Mouse (Mus musculus): Measurements from ENCODE around the gene Akr1b8. TPM values are rescaled to one million over a fixed set of nuclear protein-coding genes. Genes with fewer than 3 reads are reported as not detected.
"Not testable (repeated sequence)": the region's sequence is repeated elsewhere in the genome, so short reads cannot be mapped to it uniquely, and the experiment has no call there.

The Akr1b8 gene
- total RNA-seq, 2 experiments from 2014 or later, result 0.28 to 1.2 TPM

DNA sequence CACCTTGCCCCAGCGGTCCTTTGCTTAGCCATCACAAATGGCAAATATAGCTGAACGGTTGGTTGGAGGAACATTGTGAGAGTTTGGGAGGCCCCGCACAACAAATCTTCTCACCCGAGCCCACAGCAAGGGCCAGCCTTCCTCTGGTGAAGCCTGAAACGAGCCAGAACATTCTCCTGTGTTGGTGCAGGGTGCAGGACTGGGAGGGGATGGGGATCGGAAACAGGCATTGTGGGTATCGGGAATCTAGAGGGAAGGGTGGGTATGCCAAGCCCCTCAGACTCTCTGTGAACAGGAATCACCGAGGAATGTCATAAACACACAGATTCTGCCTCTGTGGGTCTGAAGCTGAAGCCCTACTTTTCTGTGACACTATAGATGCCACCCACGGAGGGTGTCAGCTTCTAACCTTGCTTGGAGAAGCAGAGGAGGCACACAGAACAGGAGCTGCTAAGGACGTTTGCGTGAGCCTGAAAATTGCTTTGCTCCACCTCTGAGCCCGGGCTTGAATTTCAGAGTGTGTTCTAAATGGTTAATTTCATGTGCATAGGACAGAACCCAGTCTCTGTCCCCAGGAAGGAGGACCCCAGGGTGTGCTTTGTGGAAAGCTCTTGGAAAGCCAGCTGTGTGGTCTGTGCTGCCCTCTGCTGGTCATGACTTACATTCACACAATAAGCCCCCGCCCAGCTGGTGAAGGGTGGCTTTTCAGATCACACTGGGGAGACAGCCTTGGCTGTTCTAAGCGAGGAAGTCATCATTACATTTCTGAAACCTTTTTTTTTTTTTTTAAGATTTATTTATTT lies 7.6 kb upstream of the Akr1b8 start:
- intact Hi-C loops (cut with DNase I), result no loop called here
- DNase-seq, result peak; percentile 82

DNA sequence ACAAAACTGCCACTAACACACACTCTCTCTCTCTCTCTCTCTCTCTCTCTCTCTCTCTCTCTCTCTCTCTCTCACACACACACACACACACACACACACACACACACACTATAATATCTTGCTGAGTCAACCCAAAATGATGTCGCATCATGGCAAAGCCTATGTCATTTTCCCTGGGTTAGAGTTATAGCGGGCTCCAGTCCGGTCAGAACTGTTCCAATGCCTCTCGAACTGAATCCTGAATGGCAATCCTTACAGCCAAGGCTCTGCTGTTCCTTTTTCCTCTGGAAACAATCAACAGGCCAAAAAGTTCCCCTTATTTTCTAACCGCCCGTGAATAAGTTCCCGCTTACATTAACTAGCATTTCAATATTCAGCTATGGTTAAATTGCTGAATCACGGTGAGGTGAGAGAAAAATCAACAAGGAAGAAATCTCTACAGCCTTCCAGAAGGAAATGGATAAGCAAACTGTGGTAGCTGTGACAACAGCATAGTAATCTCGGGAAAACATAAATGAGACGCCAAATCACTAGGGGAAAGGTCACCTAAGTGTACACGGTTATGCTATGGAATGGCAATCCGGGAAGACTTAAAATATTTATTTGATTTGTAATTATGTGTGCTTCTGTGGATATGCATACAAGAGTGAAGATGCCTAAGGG lies 3.8 kb upstream of the Akr1b8 start:
- no peak for DNase-seq
- intact Hi-C loops (cut with DNase I), result no loop called here

DNA sequence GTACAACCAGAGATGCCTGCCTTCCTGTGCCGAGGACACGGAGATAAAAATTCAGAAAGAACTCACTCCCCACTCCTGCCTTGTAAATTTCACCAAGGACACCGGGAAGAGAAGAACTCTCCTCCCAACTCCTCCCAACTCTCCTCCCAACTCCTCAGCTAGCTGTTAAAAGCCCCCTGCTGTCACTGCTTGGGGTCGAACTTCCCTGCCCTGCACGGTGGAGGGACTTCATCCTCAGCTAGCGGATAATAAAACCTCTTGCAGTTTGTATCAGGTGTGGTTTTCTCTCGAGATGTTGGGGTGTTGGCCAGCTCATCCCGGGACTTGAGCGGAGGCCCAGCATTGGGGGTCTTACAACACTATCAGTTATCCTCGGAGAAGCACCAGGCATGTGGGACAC lies 2.4 kb upstream of the Akr1b8 start:
- intact Hi-C loops (cut with DNase I); DNase-seq: not testable (repeated sequence)

GRCm38 (mm10) chr6:34352401-34352800 lies 1.5 kb upstream of the Akr1b8 start:
- intact Hi-C loops (cut with DNase I), result no loop called here
- no peak for DNase-seq

DNA sequence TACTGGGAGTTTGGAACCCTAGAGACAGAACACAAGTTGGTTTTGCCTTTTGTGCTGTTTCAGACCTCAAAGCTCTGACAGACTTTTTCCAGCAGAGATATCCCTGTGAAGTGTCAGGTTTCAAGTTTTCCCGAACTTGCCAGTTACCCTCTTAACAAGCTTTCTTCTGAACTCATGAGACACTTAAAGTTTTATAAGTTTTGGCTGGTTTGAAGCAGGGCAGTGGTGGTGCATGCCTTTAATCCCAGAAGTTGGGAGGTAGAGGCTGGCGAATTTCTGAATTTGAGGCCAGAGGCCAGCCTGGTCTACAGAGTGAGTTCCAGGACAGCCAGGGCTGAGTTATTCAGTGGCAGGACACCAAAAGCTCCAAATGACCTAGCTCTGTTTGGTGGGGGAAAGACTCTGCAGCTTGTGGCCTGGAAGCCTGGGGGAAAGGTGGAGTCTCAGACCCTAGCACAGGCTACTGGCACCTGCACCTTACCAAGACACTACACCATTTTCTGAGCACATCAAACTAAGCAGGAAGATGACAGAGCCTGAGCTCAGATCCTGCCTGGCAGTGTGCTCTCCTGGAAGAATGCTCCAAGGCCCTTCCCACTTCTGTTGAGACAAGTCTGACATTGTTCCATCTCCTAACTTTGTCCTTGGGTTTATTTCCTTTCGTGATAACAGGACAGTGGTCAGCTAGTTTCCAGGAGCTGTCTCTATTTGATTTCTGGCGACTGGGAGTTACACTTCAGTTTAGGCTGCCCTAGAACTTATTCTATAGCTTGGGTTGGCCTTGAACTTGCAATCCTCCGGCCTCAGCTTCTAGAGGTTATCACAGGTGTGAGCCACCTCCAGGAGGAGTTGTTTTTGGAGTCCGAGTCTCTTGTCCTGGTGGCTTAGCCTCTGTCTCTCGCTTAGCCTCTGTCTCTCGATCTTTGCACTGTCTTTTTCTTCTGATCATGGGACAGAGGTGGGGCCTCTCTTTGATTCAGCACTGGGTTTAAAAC lies 732 bp downstream of the Akr1b8 start:
- intact Hi-C loops (cut with DNase I), result no loop called here
- DNase-seq, result no peak

GRCm38 (mm10) chr6:34355349-34355747 lies 1.4 kb downstream of the Akr1b8 start:
- DNase-seq, result no peak
- intact Hi-C loops (cut with DNase I), result no loop called here

- intact Hi-C loops (cut with DNase I), result no loop called here
These were observed 1.9 kb downstream of the Akr1b8 start for GRCm38 (mm10) chr6:34355841-34356240.

DNA sequence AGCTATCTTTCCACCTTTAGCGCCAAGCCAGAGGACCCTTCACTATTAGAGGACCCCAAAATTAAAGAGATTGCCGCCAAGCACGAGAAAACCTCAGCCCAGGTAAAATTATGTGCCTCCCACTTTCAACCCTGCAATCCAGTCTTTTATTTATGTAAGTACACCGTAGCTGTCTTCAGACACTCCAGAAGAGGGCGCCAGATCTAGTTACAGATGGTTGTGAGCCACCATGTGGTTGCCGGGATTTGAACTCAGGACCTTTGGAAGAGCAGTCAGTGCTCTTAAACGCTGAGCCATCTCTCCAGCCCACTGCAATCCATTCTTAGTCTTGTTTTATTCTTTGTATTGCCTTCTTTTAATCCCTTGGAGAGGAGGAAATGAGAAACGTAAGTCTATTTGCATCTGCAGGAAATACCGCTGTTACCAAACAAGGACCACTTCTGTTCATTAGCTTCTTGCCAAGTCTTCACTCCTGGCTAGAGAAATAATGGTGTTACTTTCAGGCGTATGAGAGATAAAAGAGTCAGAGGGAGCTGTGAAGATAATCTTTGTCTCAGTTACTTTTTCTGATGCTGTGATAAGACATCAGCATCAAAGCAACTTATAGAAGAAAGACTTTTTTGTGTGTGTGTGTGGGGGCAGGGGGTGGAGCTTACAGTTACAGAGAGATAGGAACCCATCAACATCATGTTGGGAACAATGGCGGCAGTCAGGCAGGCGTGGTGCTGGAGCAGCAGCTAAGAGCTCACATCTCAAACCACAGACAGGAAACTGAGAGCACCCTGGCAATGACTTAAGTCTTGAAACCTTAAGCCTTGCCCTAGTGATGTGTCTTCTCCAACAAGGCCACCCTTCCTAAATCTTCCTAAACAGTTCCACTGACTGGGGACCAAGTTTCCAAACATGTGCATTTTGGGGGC lies 10.6 kb downstream of the Akr1b8 start:
- intact Hi-C loops (cut with DNase I), result no loop called here
- no peak for DNase-seq

More at GRCm38 (mm10) chr6:34355841-34356240, 1.9 kb downstream of the Akr1b8 start:
- DNase-seq, result no peak

- intact Hi-C loops (cut with DNase I), result no loop called here
- no peak for DNase-seq
These were observed 14.1 kb downstream of the Akr1b8 start for GRCm38 (mm10) chr6:34367998-34368397.

- intact Hi-C loops (cut with DNase I), result loop anchor here (5.0 kb wide), 2 partner anchors 77 to 78 kb away; no protein-coding TSS in a partner anchor
- DNase-seq, result no peak
These were observed 16.2 kb downstream of the Akr1b8 start for GRCm38 (mm10) chr6:34370081-34370480.

DNA sequence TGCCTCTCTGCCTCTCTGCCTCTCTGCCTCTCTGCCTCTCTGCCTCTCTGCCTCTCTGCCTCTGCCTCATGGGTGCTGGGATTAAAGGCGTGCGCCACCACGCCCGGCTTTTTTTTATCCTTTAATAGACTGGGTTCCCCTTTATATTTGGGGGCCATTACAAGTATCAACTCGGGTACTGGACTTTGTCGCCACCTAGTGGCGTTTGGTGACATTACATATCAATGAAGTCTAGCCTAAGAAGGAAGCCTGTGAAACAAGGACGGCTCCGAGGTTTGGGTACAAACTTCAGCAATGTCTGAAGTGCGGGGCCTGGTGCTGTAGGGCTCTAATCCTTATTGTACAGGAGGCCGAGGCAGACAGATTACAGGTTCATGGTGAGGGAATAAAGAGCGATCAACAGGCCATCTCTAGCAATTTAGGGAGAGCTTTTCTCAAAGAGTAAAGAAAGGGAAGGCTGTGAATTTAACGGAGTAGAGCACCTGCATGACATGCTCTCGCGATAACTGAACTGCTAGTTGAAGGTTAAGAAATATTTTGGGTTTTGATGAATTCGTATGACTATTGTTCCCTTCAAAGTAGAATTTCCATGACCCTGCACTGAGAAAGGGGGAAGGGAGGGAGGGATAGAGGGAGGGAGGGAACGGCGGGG lies 17.9 kb downstream of the Akr1b8 start:
- peak; percentile 72 for DNase-seq
- intact Hi-C loops (cut with DNase I), result loop anchor here (5.0 kb wide), 2 partner anchors 75 to 80 kb away; no protein-coding TSS in a partner anchor

GRCm38 (mm10) chr6:34373841-34374240 lies 19.9 kb downstream of the Akr1b8 start:
- no peak for DNase-seq
- intact Hi-C loops (cut with DNase I), result loop anchor here (5.0 kb wide), 2 partner anchors 73 to 82 kb away; no protein-coding TSS in a partner anchor

DNA sequence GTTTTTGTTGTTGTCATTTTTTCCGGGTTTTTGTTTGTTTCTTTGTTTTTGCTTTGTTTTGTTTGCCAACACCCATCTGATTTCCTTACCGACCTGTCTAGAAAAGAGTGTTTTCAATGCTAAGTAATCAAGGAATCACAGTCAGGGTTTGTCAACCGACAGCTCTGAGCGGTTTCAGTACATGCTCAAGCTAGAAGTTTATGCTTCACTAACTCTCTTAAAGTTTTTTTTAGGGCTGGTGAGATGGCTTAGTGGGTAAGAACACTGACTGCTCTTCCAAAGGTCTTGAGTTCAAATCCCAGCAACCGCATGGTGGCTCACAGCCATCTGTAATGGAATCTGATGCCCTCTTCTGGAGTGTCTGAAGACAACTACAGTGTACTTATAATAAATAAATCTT lies 22.0 kb downstream of the Akr1b8 start:
- DNase-seq, result not testable (repeated sequence)
- intact Hi-C loops (cut with DNase I), result loop anchor here (5.0 kb wide), 1 partner anchor 61 kb away; no protein-coding TSS in a partner anchor

GRCm38 (mm10) chr6:34383401-34383800 lies 29.5 kb downstream of the Akr1b8 start:
- DNase-seq, result no peak
- intact Hi-C loops (cut with DNase I), result no loop called here

DNA sequence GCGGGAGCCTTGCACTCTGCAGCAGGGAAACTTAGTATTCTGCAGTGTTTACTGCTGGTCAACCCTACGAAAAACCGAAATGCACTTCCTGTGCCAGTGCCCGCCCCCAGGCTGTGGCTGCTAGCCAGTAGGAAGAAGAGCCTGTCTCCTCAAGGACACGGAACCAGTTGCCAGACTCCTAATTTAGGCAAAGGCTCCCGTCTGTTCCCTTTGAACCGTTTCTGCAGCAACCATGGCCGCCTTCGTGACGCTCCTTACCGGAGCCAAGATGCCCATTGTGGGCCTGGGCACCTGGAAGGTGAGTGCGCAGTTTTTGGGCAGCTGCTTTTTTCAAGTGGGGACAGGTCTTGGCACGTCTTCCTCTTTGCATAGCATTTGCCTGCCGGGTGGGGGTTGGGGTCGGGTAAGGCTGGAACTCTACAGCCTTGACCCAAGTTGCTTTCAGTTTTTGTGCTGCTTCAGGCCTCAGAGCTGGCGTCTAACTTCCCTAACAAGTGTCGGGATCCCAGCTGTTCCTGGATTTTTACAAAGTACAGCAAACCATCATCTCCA lies 30.3 kb downstream of the Akr1b8 start, which contains the start of gene Akr1b10:
Akr1b10 (plus strand) TSS at position 109 of the 552 bp plus-strand sequence.
- intact Hi-C loops (cut with DNase I), result no loop called here
- DNase-seq, result peak; percentile 86

DNA sequence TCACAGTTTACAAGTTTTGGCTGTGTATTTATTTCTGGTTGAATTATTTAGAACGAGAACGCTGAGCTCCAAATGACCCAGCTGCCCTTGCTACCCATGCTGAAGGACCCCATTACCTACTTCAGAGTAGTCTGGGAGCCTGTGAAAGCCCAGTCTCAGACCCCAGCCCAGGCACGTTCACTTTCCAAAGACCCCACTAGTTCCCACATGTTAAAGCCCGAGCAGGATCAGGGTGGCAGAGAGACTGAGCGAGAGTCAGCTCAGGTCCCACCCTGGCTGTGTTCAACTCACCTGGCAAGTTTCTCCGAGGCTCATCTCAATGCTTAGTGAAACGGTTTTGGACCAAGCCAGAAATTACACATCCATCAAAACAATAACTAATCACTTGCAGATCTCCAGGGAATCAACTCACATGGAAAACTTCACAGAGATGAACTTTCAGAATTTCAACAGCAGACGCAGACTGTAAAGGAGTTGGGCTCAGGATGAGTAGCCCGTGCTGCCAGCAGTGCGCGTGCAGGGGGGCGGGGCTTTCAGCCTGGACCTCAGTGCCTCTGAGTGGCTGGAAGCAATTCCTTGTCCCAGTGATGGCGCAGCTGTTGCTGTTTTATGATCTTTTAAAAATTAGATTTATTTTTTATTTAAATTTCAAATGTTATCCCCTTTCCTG lies 30.9 kb downstream of the Akr1b8 start:
- DNase-seq, result peak; percentile 31
- intact Hi-C loops (cut with DNase I), result no loop called here

GRCm38 (mm10) chr6:34388420-34389156 lies 34.7 kb downstream of the Akr1b8 start:
- intact Hi-C loops (cut with DNase I), result no loop called here
- DNase-seq, result no peak
